8 mouse cellular contexts compared by ENCODE assay signal in the genomic region with DNA sequence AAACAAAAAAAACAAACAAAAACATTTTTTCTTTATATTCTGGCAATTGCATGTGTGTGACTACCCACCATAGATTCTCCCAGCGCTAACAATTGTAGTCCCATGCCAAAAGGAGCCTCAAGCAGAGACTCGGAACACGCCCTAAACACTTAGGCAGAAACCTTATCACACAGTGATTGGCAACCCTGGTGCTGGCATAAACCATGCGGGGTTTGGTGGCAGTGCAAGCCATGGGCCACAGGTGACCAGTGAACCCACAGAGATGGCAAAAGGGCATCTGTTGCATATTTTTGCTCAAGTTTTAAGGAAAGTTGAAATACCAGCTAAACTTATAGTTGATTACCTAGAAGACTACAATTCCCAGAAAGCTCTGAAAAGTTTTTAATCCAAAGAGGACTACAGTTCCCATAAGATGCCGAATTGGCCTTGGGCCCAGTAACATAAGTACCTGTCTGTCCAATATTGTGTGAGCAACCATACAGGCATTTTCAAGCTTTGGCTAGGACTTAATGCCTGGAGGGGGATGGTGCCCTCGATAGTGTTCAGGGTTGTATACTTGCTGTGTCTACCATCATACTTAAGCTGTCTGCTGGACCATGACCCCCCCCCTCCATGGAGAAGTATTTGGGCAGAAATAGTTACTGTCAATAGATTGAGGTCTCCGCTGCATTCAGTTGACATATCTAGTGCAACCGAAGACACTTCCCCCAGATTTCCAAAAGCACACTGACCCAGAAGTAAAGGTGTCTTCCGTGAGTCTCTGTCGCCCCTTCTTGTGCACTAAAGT. TPM values are rescaled to one million over a fixed set of nuclear protein-coding genes. Genes with fewer than 3 reads are reported as not detected.
DNase-seq lines count a peak whose midpoint lies in the region; ATAC-seq and TF ChIP-seq lines count a peak whose summit lies in the region.

No protein-coding gene starts in this region.

- no peak for ATAC-seq in heart, embryonic 14.5 days (ENCODE audit: insufficient number of reproducible peaks, insufficient read depth, low FRiP score, low read depth)

- H3K4me1 ChIP-seq in cortical plate, adult 2 months (ENCODE audit: control insufficient read depth, insufficient read depth, low read length), result peaks cover 3% of the 10 kb centered on the region; the same call in 1 of the 2 replicates
- peaks cover 4 to 35% of the 10 kb centered on the region in 2 experiments for H3K4me1 ChIP-seq in heart, embryonic 14.5 days (ENCODE audit: control insufficient read depth in 2 of 2, insufficient read depth in 2 of 2, low read length in 2 of 2)

- whole genome bisulfite sequencing in heart, embryonic 14.5 days, result 10% methylated on average over 10 of the region's 10 CpGs

- peak overlapping the region; percentile 98 for H3K27ac ChIP-seq in left cerebral cortex, adult 2 months
- peak overlapping the region; percentile 84; the same call in 1 of the 2 replicates for H3K27ac ChIP-seq in cortical plate, adult 2 months (ENCODE audit: insufficient read depth, low read length)
- H3K27ac ChIP-seq in heart, embryonic 14.5 days (replicated peaks in 1 of 2; ENCODE audit: control insufficient read depth in 1 of 2, insufficient read depth in 1 of 2, low read depth in 2 of 2, low read length in 2 of 2), result peak overlapping the region; percentile 86 to 94

- TF ChIP-seq CTCF in left cerebral cortex, adult 2 months (IDR thresholded peaks at IDR 0.05), result no peak
- TF ChIP-seq CTCF in cortical plate, adult 2 months (IDR thresholded peaks at IDR 0.05; ENCODE audit: extremely low read depth, insufficient read depth, low read length), result no peak

- H3K4me2 ChIP-seq in heart, embryonic 14.5 days (ENCODE audit: low read length), result peak overlapping the region; percentile 92

- H3K4me3 ChIP-seq in left cerebral cortex, adult 2 months, result peak overlapping the region; percentile 70
- H3K4me3 ChIP-seq in cortical plate, adult 2 months (ENCODE audit: insufficient read depth, low read length), result peak overlapping the region; percentile 53
- peak overlapping the region; percentile 64 to 71 for H3K4me3 ChIP-seq in heart, embryonic 14.5 days (ENCODE audit: control insufficient read depth in 1 of 2, insufficient read depth in 1 of 2, low read depth in 1 of 2, low read length in 2 of 2)

- H3K27me3 ChIP-seq in heart, embryonic 14.5 days (ENCODE audit: control insufficient read depth, insufficient read depth, low read length), result no peaks in the 10 kb centered on the region
- no peaks in the 10 kb centered on the region for H3K27me3 ChIP-seq in splenic B cell, adult 2 months (ENCODE audit: control insufficient read depth, insufficient read depth, low read length, poor library complexity, severe bottlenecking)

- H3K9me3 ChIP-seq in heart, embryonic 14.5 days (ENCODE audit: control insufficient read depth, low read length), result no peaks in the 10 kb centered on the region

- peaks cover 23% of the 10 kb centered on the region for H3K36me3 ChIP-seq in heart, embryonic 14.5 days (ENCODE audit: control insufficient read depth, insufficient read depth, low read length)
- H3K36me3 ChIP-seq in splenic B cell, adult 2 months (ENCODE audit: control insufficient read depth, insufficient read depth, low read length, poor library complexity, severe bottlenecking), result 0 out of 2 replicates have a peak, but pooled peaks cover 1% of the 10 kb centered on the region

- TF ChIP-seq POLR2A in cortical plate, adult 2 months (IDR thresholded peaks at IDR 0.05; ENCODE audit: extremely low read depth, insufficient read depth, low read length), result no peak

- DNase-seq in left cerebral cortex, adult 2 months (ENCODE audit: extremely low spot score in 1 of 2, low spot score in 2 of 2), result peak in 1 of 2 experiments; percentile 35
- no peak for DNase-seq in left cerebral cortex, postnatal 4 days
- DNase-seq in layer of hippocampus, adult 18-20 months (ENCODE audit: low spot score in 2 of 2), result peak; percentile 28 to 66
- peak; percentile 72 for DNase-seq in lung, postnatal 36 days
- DNase-seq in splenic B cell, adult 2 months (ENCODE audit: low read depth, low spot score), result peak; percentile 20
- no peak for DNase-seq in urinary bladder, postnatal 10 days (ENCODE audit: low spot score)

- peak overlapping the region; percentile 94 for H3K9ac ChIP-seq in heart, embryonic 14.5 days (ENCODE audit: low read length)

- intact Hi-C loops in left cerebral cortex, adult 2 months (cut with DNase I), result loop anchor here (2.0 to 10.0 kb wide), 2 partner anchors 33 to 773 kb away; partner anchors contain the start of genes Brd2 and Neu1
- intact Hi-C loops in left cerebral cortex, postnatal 4 days (cut with DNase I), result no loop called here

RNA-seq across cellular contexts. Expression of gene C2, which starts 0.5 kb away (rescaled TPM):
- total RNA-seq in left cerebral cortex, adult 2 months (2021), result 1 to 10 TPM; 2.1 to 2.2 TPM
- 1 to 10 TPM; 2.1 to 3.2 TPM for total RNA-seq in left cerebral cortex, postnatal 4 days (2021)
- polyA plus RNA-seq in cortical plate, adult 2 months (2012; rRNA removed), result 3.2 and 3.4 TPM in 2 replicates
- 1.0 and 1.2 TPM in 2 replicates for polyA plus RNA-seq in heart, embryonic 14.5 days (2014; fragmentation: Nextera tagmentation; extraction: Ambion mirVana)
- total RNA-seq in layer of hippocampus, adult 18-20 months (2021), result 1 to 10 TPM in 1 of 2 experiments, under 1 TPM in 1; 0.89 to 3.1 TPM

RNA-seq across cellular contexts. Expression of gene Ehmt2, which starts 0.7 kb away (rescaled TPM):
- total RNA-seq in left cerebral cortex, adult 2 months (2021), result 100 to 1,000 TPM; 175 to 184 TPM
- 100 to 1,000 TPM; 232 to 251 TPM for total RNA-seq in left cerebral cortex, postnatal 4 days (2021)
- polyA plus RNA-seq in cortical plate, adult 2 months (2012; rRNA removed), result 247 and 264 TPM in 2 replicates
- 31.4 and 35.2 TPM in 2 replicates for polyA plus RNA-seq in heart, embryonic 14.5 days (2014; fragmentation: Nextera tagmentation; extraction: Ambion mirVana)
- 100 to 1,000 TPM; 186 to 193 TPM for total RNA-seq in layer of hippocampus, adult 18-20 months (2021)

RNA-seq across cellular contexts. Expression of gene Gm20547, which starts 15.7 kb away (rescaled TPM):
- total RNA-seq in left cerebral cortex, adult 2 months (2021), result not detected
- total RNA-seq in left cerebral cortex, postnatal 4 days (2021), result not detected
- 0.04 and 0.13 TPM in 2 replicates for polyA plus RNA-seq in cortical plate, adult 2 months (2012; rRNA removed)
- polyA plus RNA-seq in heart, embryonic 14.5 days (2014; fragmentation: Nextera tagmentation; extraction: Ambion mirVana), result not detected in 2 replicates
- under 1 TPM in 1 of 2 experiments, not detected in 1; 0.10 TPM for total RNA-seq in layer of hippocampus, adult 18-20 months (2021)

RNA-seq across cellular contexts. Expression of gene Slc44a4, which starts 16.7 kb away (rescaled TPM):
- under 1 TPM; 0.45 to 0.79 TPM for total RNA-seq in left cerebral cortex, adult 2 months (2021)
- total RNA-seq in left cerebral cortex, postnatal 4 days (2021), result under 1 TPM in 1 of 2 experiments, not detected in 1; 0.20 TPM
- polyA plus RNA-seq in cortical plate, adult 2 months (2012; rRNA removed), result 0.46 and 0.49 TPM in 2 replicates
- not detected in 2 replicates for polyA plus RNA-seq in heart, embryonic 14.5 days (2014; fragmentation: Nextera tagmentation; extraction: Ambion mirVana)
- total RNA-seq in layer of hippocampus, adult 18-20 months (2021), result under 1 TPM in 1 of 2 experiments, not detected in 1; 0.43 TPM

RNA-seq across cellular contexts. Expression of gene Zbtb12, which starts 18.3 kb away (rescaled TPM):
- 1 to 10 TPM; 6.5 to 7.4 TPM for total RNA-seq in left cerebral cortex, adult 2 months (2021)
- 10 to 100 TPM; 35.4 to 38.3 TPM for total RNA-seq in left cerebral cortex, postnatal 4 days (2021)
- polyA plus RNA-seq in cortical plate, adult 2 months (2012; rRNA removed), result 4.8 and 4.9 TPM in 2 replicates
- 0.38 and 0.53 TPM in 2 replicates for polyA plus RNA-seq in heart, embryonic 14.5 days (2014; fragmentation: Nextera tagmentation; extraction: Ambion mirVana)
- 1 to 10 TPM; 8.6 to 8.8 TPM for total RNA-seq in layer of hippocampus, adult 18-20 months (2021)

Comparison
In these comparisons a context has a peak if more than half of its experiments do, and no peak if none do; other contexts are left out.
1. DNase-seq: peak in layer of hippocampus, adult 18-20 months (2 of 2), lung, postnatal 36 days (single experiment) and splenic B cell, adult 2 months (single experiment); none in left cerebral cortex, postnatal 4 days (single experiment) and urinary bladder, postnatal 10 days (single experiment).
2. Peak in every context shown above with its lines, with median percentiles within 50 percentile points of each other: H3K27ac ChIP-seq and H3K4me3 ChIP-seq.